In genomic region chr6:113884806-113885205, GRCm38 (mm10) we compare ENCODE assay signal across 33 mouse cellular contexts.
"Had no signal": no experiment of that assay in that cellular context is flagged by ENCODE, and none has a peak within 500 bp of the region (broad histone marks: within the 10 kb centered on the region; RNA-seq: fewer than 3 reads in every experiment).

No protein-coding gene starts in this region.

- ATAC-seq: liver, embryonic 12.5 days; liver, postnatal 0 days; lung, postnatal 0 days; midbrain, embryonic 13.5 days; midbrain, embryonic 15.5 days; midbrain, embryonic 16.5 days had no signal

- H3K4me2 ChIP-seq: limb, embryonic 12.5 days; limb, embryonic 13.5 days; limb, embryonic 15.5 days; liver, embryonic 11.5 days; liver, embryonic 12.5 days; liver, embryonic 13.5 days; liver, embryonic 15.5 days; lung, embryonic 14.5 days; lung, embryonic 15.5 days; midbrain, embryonic 11.5 days; midbrain, embryonic 12.5 days; midbrain, embryonic 13.5 days; midbrain, embryonic 15.5 days; neural tube, embryonic 12.5 days; neural tube, embryonic 13.5 days had no signal

- H3K4me1 ChIP-seq: limb, embryonic 10.5 days; limb, embryonic 12.5 days; limb, embryonic 13.5 days; limb, embryonic 15.5 days; liver, embryonic 12.5 days; liver, embryonic 13.5 days; lung, embryonic 15.5 days; megakaryocyte, embryonic 14.5 days had no signal

- H3K9me3 ChIP-seq: limb, embryonic 10.5 days; limb, embryonic 12.5 days; limb, embryonic 13.5 days; limb, embryonic 15.5 days; liver, embryonic 12.5 days; liver, embryonic 13.5 days; liver, embryonic 15.5 days; lung, embryonic 15.5 days; megakaryocyte, embryonic 14.5 days; midbrain, embryonic 10.5 days; midbrain, embryonic 12.5 days; midbrain, embryonic 13.5 days; midbrain, embryonic 15.5 days; neural tube, embryonic 12.5 days; neural tube, embryonic 13.5 days had no signal

- H3K4me3 ChIP-seq: limb, embryonic 10.5 days; limb, embryonic 12.5 days; limb, embryonic 13.5 days; limb, embryonic 15.5 days; liver, embryonic 12.5 days; liver, embryonic 13.5 days; liver, embryonic 15.5 days; lung, embryonic 15.5 days; megakaryocyte, embryonic 14.5 days; midbrain, embryonic 10.5 days; midbrain, embryonic 12.5 days; midbrain, embryonic 13.5 days; midbrain, embryonic 15.5 days; myocyte; neural tube, embryonic 12.5 days; neural tube, embryonic 13.5 days had no signal

- DNase-seq: left cerebral cortex, postnatal 4 days; liver; liver, embryonic 13.5 days; liver, postnatal 0 days; lung, adult 18-20 months; lung, adult 2 months; lung, embryonic 14.5 days; lung, postnatal 10 days; lung, postnatal 14 days; lung, postnatal 36 days; lung, postnatal 4 days; midbrain, embryonic 14.5 days had no signal

- H3K27me3 ChIP-seq: midbrain, embryonic 15.5 days had no signal

- H3K27ac ChIP-seq: limb, embryonic 10.5 days; limb, embryonic 12.5 days; limb, embryonic 13.5 days; limb, embryonic 15.5 days; liver, embryonic 12.5 days; liver, embryonic 13.5 days; liver, embryonic 14.5 days; liver, embryonic 15.5 days; lung, embryonic 15.5 days; macrophage; midbrain, embryonic 10.5 days; midbrain, embryonic 12.5 days; midbrain, embryonic 13.5 days; midbrain, embryonic 15.5 days; neural tube, embryonic 12.5 days; neural tube, embryonic 13.5 days had no signal

- H3K9ac ChIP-seq: limb, embryonic 12.5 days; limb, embryonic 13.5 days; limb, embryonic 15.5 days; liver, embryonic 12.5 days; liver, embryonic 13.5 days; liver, embryonic 14.5 days; liver, embryonic 15.5 days; liver, postnatal 0 days; lung, embryonic 14.5 days; lung, embryonic 15.5 days; midbrain, embryonic 12.5 days; midbrain, embryonic 13.5 days; midbrain, embryonic 15.5 days; neural tube, embryonic 12.5 days; neural tube, embryonic 13.5 days had no signal

- H3K36me3 ChIP-seq: limb, embryonic 10.5 days; limb, embryonic 12.5 days; limb, embryonic 13.5 days; limb, embryonic 15.5 days; liver, embryonic 12.5 days; liver, embryonic 13.5 days; liver, embryonic 15.5 days; lung, embryonic 15.5 days; midbrain, embryonic 10.5 days; midbrain, embryonic 12.5 days; midbrain, embryonic 13.5 days; midbrain, embryonic 15.5 days; neural tube, embryonic 12.5 days; neural tube, embryonic 13.5 days had no signal
